ENCODE assay signal across 9 mouse cellular contexts in the genomic region with DNA sequence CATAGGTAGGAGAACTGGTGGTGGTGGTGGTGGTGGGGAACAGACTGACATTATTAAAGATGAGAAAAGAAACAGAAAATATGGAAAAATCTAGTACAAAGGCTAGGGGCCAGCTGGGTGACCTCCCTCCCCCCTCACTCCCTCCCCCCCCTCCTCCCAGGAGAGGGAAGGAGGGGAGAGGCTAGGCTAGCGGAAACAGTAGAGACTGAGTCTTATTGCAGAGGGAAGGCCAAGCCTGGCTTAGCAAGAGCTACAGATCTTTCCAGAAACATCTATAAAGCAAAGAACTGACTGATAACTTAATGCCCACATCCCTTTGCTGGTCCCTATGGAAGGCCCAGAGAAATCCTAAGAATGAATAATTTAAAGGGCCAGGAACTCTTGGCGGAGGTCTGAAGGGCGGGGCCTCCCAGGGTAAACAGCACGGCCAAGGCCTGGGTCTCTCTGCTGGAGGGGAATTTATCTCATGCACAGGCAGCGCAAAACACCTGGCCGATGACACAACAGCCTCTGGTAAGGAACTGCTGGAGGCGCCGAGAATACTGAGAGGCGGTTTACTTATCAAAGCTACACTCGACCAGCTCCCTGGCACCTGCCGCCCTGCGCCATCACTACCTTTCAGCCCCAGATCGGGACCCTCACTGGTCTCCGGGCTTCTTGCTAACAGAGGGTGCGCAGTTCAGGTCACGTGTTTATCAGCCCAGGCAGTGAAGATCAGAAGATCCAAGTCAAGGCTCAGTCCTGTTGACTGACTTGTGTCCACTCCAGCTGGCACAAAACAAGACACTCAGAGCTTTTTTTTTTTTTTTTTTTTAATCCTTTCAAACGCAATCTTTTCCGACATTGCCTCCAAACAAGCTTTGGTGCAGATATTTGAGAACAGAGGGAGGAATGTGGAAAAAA. TPM values are rescaled to one million over a fixed set of nuclear protein-coding genes. Genes with fewer than 3 reads are reported as not detected.
DNase-seq lines count a peak whose midpoint lies in the region; ATAC-seq and TF ChIP-seq lines count a peak whose summit lies in the region.
"Had no signal": no experiment of that assay in that cellular context is flagged by ENCODE, and none has a peak within 500 bp of the region (broad histone marks: within the 10 kb centered on the region; RNA-seq: fewer than 3 reads in every experiment).

No protein-coding gene starts in this region.

- DNase-seq in adrenal gland, postnatal 10 days, result peak; percentile 48
- DNase-seq in adrenal gland, adult 18-20 months (ENCODE audit: low spot score in 2 of 2), result no peak
- DNase-seq in ovary, postnatal 36 days (ENCODE audit: low spot score), result peak; percentile 42
- no peak for DNase-seq in ovary, postnatal 10 days (ENCODE audit: low spot score)
- peak; percentile 83 for DNase-seq in liver, adult 2 months (ENCODE audit: extremely low read depth, low read depth, low spot score)
- no peak for DNase-seq in spleen, postnatal 36 days (ENCODE audit: low spot score in 2 of 2)

- 59% methylated on average over 18 of the region's 18 CpGs for WGBS in liver, adult 2 months

- TF ChIP-seq CTCF in liver, adult 2 months (IDR thresholded peaks at IDR 0.05; ENCODE audit: low read depth, low read length), result no peak
- no peak for TF ChIP-seq CTCF in testis, adult 2 months (IDR thresholded peaks at IDR 0.05; ENCODE audit: control insufficient read depth, insufficient read depth, insufficient replicate concordance, low read depth, low read length)

- peaks cover 16% of the 10 kb centered on the region; the same call in 1 of the 2 replicates for H3K36me3 ChIP-seq in liver, adult 2 months (ENCODE audit: control insufficient read depth, insufficient read depth, low read length)
- H3K36me3 ChIP-seq in testis, adult 2 months (ENCODE audit: control insufficient read depth, insufficient read depth, low read length), result no peaks in the 10 kb centered on the region

- no peak overlapping the region for H3K9ac ChIP-seq in liver, adult 2 months (ENCODE audit: low read depth, low read length)
- H3K9ac ChIP-seq: embryonic facial prominence, embryonic 12.5 days had no signal

- H3K4me1 ChIP-seq in liver, adult 2 months (ENCODE audit: control insufficient read depth, insufficient read depth, low read length), result peaks cover 7% of the 10 kb centered on the region; the same call in 1 of the 2 replicates
- peaks cover 12% of the 10 kb centered on the region for H3K4me1 ChIP-seq in testis, adult 2 months (ENCODE audit: control insufficient read depth, insufficient read depth, low read length)

- no peak for TF ChIP-seq POLR2A in liver, adult 2 months (IDR thresholded peaks at IDR 0.05; ENCODE audit: extremely low read depth, insufficient read depth, low read length)
- no peak for TF ChIP-seq POLR2A in testis, adult 2 months (IDR thresholded peaks at IDR 0.05; ENCODE audit: control insufficient read depth, low read depth, low read length)

- H3K79me2 ChIP-seq in liver, adult 2 months (ENCODE audit: control insufficient read depth, insufficient read depth, low read length), result no peaks in the 10 kb centered on the region

- no peaks in the 10 kb centered on the region for H3K27me3 ChIP-seq in liver, adult 2 months (ENCODE audit: control insufficient read depth, insufficient read depth, low read length)
- H3K27me3 ChIP-seq in testis, adult 2 months (ENCODE audit: control insufficient read depth, insufficient read depth, low read length), result no peaks in the 10 kb centered on the region

- no peak overlapping the region for H3K27ac ChIP-seq in liver, adult 2 months (replicated peaks; ENCODE audit: insufficient read depth, low read depth, low read length)
- peak overlapping the region; percentile 18; the same call in 1 of the 2 replicates for H3K27ac ChIP-seq in testis, adult 2 months (ENCODE audit: control insufficient read depth, insufficient read depth, low read depth, low read length)
- H3K27ac ChIP-seq: embryonic facial prominence, embryonic 12.5 days had no signal

- no peak overlapping the region for H3K4me3 ChIP-seq in liver, adult 2 months (ENCODE audit: insufficient read depth, low read depth, low read length)
- H3K4me3 ChIP-seq in testis, adult 2 months (ENCODE audit: control insufficient read depth, low read depth, low read length), result no peak overlapping the region; the same call in 1 of the 2 replicates
- H3K4me3 ChIP-seq: embryonic facial prominence, embryonic 12.5 days had no signal

- ATAC-seq in granulocyte monocyte progenitor cell, adult 5-6 weeks (replicated peaks; ENCODE audit: poor library complexity, severe bottlenecking), result no peak

RNA-seq across cellular contexts. Expression of a gene that starts 4.4 kb away (rescaled TPM):
- 1 to 10 TPM; 2.1 to 4.0 TPM for total RNA-seq in adrenal gland, postnatal 10 days (2021)
- total RNA-seq in adrenal gland, adult 18-20 months (2021), result 10 to 100 TPM in 1 of 2 experiments, 1 to 10 TPM in 1; 6.7 to 27.5 TPM
- 0.07 TPM in 1 of 2 replicates, not detected in the other for total RNA-seq in liver, adult 2 months (2014; rRNA removed)
- polyA plus RNA-seq in liver, adult 2 months (2012; rRNA removed), result 0.07 and 0.20 TPM in 2 replicates
- 0.22 and 0.24 TPM in 2 replicates for polyA plus RNA-seq in testis, adult 2 months (2012; rRNA removed)
- not detected in 2 replicates for total RNA-seq in granulocyte monocyte progenitor cell, adult 5-6 weeks (2014; fragmentation: Nextera tagmentation)
- not detected in 2 replicates for total RNA-seq in granulocyte monocyte progenitor cell, adult 5-6 weeks (2017)

RNA-seq across cellular contexts. Expression of a gene that starts 8.8 kb away (rescaled TPM):
- total RNA-seq in adrenal gland, postnatal 10 days (2021), result 1 to 10 TPM; 4.2 to 9.7 TPM
- total RNA-seq in adrenal gland, adult 18-20 months (2021), result 1 to 10 TPM; 4.1 to 5.4 TPM
- total RNA-seq in liver, adult 2 months (2014; rRNA removed), result 0.65 and 1.6 TPM in 2 replicates
- 13.0 and 22.7 TPM in 2 replicates for polyA plus RNA-seq in liver, adult 2 months (2012; rRNA removed)
- polyA plus RNA-seq in testis, adult 2 months (2012; rRNA removed), result 37.9 and 42.4 TPM in 2 replicates
- 32.1 and 55.2 TPM in 2 replicates for total RNA-seq in granulocyte monocyte progenitor cell, adult 5-6 weeks (2014; fragmentation: Nextera tagmentation)
- total RNA-seq in granulocyte monocyte progenitor cell, adult 5-6 weeks (2017), result 9.7 and 20.8 TPM in 2 replicates

RNA-seq across cellular contexts. Expression of a gene that starts 20.9 kb away (rescaled TPM):
- total RNA-seq in adrenal gland, postnatal 10 days (2021), result 10 to 100 TPM in 1 of 2 experiments, 1 to 10 TPM in 1; 5.7 to 10.6 TPM
- total RNA-seq in adrenal gland, adult 18-20 months (2021), result 10 to 100 TPM; 10.7 to 11.3 TPM
- total RNA-seq in liver, adult 2 months (2014; rRNA removed), result 0.74 and 1.5 TPM in 2 replicates
- 4.3 and 5.6 TPM in 2 replicates for polyA plus RNA-seq in liver, adult 2 months (2012; rRNA removed)
- polyA plus RNA-seq in testis, adult 2 months (2012; rRNA removed), result 15.0 and 15.6 TPM in 2 replicates
- 13.2 and 16.4 TPM in 2 replicates for total RNA-seq in granulocyte monocyte progenitor cell, adult 5-6 weeks (2014; fragmentation: Nextera tagmentation)
- 0.62 and 3.6 TPM in 2 replicates for total RNA-seq in granulocyte monocyte progenitor cell, adult 5-6 weeks (2017)

RNA-seq across cellular contexts. Expression of a gene that starts 21.0 kb away (rescaled TPM):
- 10 to 100 TPM; 25.0 to 29.9 TPM for total RNA-seq in adrenal gland, postnatal 10 days (2021)
- total RNA-seq in adrenal gland, adult 18-20 months (2021), result 10 to 100 TPM; 30.3 to 32.7 TPM
- 0.74 and 1.1 TPM in 2 replicates for total RNA-seq in liver, adult 2 months (2014; rRNA removed)
- polyA plus RNA-seq in liver, adult 2 months (2012; rRNA removed), result 10.7 and 15.0 TPM in 2 replicates
- 131 and 139 TPM in 2 replicates for polyA plus RNA-seq in testis, adult 2 months (2012; rRNA removed)
- 57.4 and 73.0 TPM in 2 replicates for total RNA-seq in granulocyte monocyte progenitor cell, adult 5-6 weeks (2014; fragmentation: Nextera tagmentation)
- total RNA-seq in granulocyte monocyte progenitor cell, adult 5-6 weeks (2017), result 34.6 and 42.2 TPM in 2 replicates

RNA-seq across cellular contexts. Expression of a gene that starts 21.1 kb away (rescaled TPM):
- total RNA-seq in adrenal gland, postnatal 10 days (2021), result 1 to 10 TPM in 1 of 2 experiments, under 1 TPM in 1; 0.51 to 1.2 TPM
- 1 to 10 TPM in 1 of 2 experiments, under 1 TPM in 1; 0.93 to 1.3 TPM for total RNA-seq in adrenal gland, adult 18-20 months (2021)
- total RNA-seq in liver, adult 2 months (2014; rRNA removed), result 0.07 TPM in 1 of 2 replicates, not detected in the other
- polyA plus RNA-seq in liver, adult 2 months (2012; rRNA removed), result 0.05 and 0.06 TPM in 2 replicates
- 175 and 181 TPM in 2 replicates for polyA plus RNA-seq in testis, adult 2 months (2012; rRNA removed)
- not detected in 2 replicates for total RNA-seq in granulocyte monocyte progenitor cell, adult 5-6 weeks (2014; fragmentation: Nextera tagmentation)
- not detected in 2 replicates for total RNA-seq in granulocyte monocyte progenitor cell, adult 5-6 weeks (2017)

Comparison
In these comparisons a context has a peak if more than half of its experiments do, and no peak if none do; other contexts are left out.
1. DNase-seq: peak in adrenal gland, postnatal 10 days (single experiment), ovary, postnatal 36 days (single experiment) and liver, adult 2 months (single experiment); none in adrenal gland, adult 18-20 months (0 of 2), ovary, postnatal 10 days (single experiment) and spleen, postnatal 36 days (0 of 2).